Mouse (Mus musculus): ENCODE data around the gene Cblb. TPM values are rescaled to one million over a fixed set of nuclear protein-coding genes. Genes with fewer than 3 reads are reported as not detected.

The Cblb gene
- polyA plus RNA-seq, 1 experiment from 2014 or later, result 8.7 TPM

- TF ChIP-seq CTCF (IDR thresholded peaks at IDR 0.05), result no peak
- TF ChIP-seq EP300 (IDR thresholded peaks at IDR 0.05), result no peak
- ATAC-seq, result no peak
- WGBS, result 88% methylated on average over 5 of the region's 5 CpGs
Observed at GRCm38 (mm10) chr16:52023417-52023816, 7.6 kb upstream of the Cblb start.

GRCm38 (mm10) chr16:52027326-52027725 is 3.7 kb upstream of the Cblb start:
- Histone ChIP-seq H3K4me1 (ENCODE audit: insufficient read depth, low read depth, low read length) (no peaks in the 10 kb centered on the region), H3K4me2 (replicated peaks; ENCODE audit: low read depth, low read length) (no peak overlapping the region), H3K9me3 (ENCODE audit: low read length) (no peaks in the 10 kb centered on the region), H3K27ac (ENCODE audit: low read length) (no peak overlapping the region), H3K4me3 (ENCODE audit: low read depth, low read length) (no peak overlapping the region), H3K27me3 (replicated peaks; ENCODE audit: insufficient read depth, low read length) (no peaks in the 10 kb centered on the region), H3K9ac (replicated peaks; ENCODE audit: low read depth) (no peak overlapping the region), H3K36me3 (ENCODE audit: insufficient read depth, low read length) (no peaks in the 10 kb centered on the region)
- no peak for TF ChIP-seq EP300 (IDR thresholded peaks at IDR 0.05)
- TF ChIP-seq CTCF (IDR thresholded peaks at IDR 0.05), result no peak
- WGBS, result 93% methylated on average over 4 of the region's 4 CpGs
- ATAC-seq (no peak), DNase-seq (ENCODE audit: low spot score) (no peak)

More at GRCm38 (mm10) chr16:52023417-52023816, 7.6 kb upstream of the Cblb start:
- Histone ChIP-seq H3K4me2 (replicated peaks; ENCODE audit: low read depth, low read length) (no peak overlapping the region), H3K4me3 (ENCODE audit: low read depth, low read length) (no peak overlapping the region), H3K27me3 (replicated peaks; ENCODE audit: insufficient read depth, low read length) (no peaks in the 10 kb centered on the region), H3K9me3 (ENCODE audit: low read length) (no peaks in the 10 kb centered on the region), H3K9ac (replicated peaks; ENCODE audit: low read depth) (no peak overlapping the region), H3K4me1 (ENCODE audit: insufficient read depth, low read depth, low read length) (no peaks in the 10 kb centered on the region), H3K36me3 (ENCODE audit: insufficient read depth, low read length) (no peaks in the 10 kb centered on the region), H3K27ac (ENCODE audit: low read length) (no peak overlapping the region)
- DNase-seq (ENCODE audit: low spot score), result no peak

- Histone ChIP-seq H3K4me3 (ENCODE audit: low read depth, low read length) (no peak overlapping the region), H3K27me3 (replicated peaks; ENCODE audit: insufficient read depth, low read length) (no peaks in the 10 kb centered on the region), H3K36me3 (ENCODE audit: insufficient read depth, low read length) (no peaks in the 10 kb centered on the region), H3K4me2 (replicated peaks; ENCODE audit: low read depth, low read length) (no peak overlapping the region), H3K27ac (ENCODE audit: low read length) (no peak overlapping the region), H3K9me3 (ENCODE audit: low read length) (no peaks in the 10 kb centered on the region), H3K9ac (replicated peaks; ENCODE audit: low read depth) (no peak overlapping the region), H3K4me1 (ENCODE audit: insufficient read depth, low read depth, low read length) (no peaks in the 10 kb centered on the region)
- DNase-seq (ENCODE audit: low spot score) (no peak), ATAC-seq (no peak)
- WGBS, result 73% methylated on average over 3 of the region's 3 CpGs
- no peak for TF ChIP-seq EP300 (IDR thresholded peaks at IDR 0.05)
- TF ChIP-seq CTCF (IDR thresholded peaks at IDR 0.05), result no peak
Observed at GRCm38 (mm10) chr16:52029001-52029400, 2.0 kb upstream of the Cblb start.

- no peaks in the 10 kb centered on the region for H3K9me3 ChIP-seq (ENCODE audit: low read length)
- peak; percentile 93 for DNase-seq (ENCODE audit: low spot score)
- TF ChIP-seq CTCF (IDR thresholded peaks at IDR 0.05) (no peak), EP300 (IDR thresholded peaks at IDR 0.05) (no peak)
Observed at GRCm38 (mm10) chr16:52031712-52032251, 757 bp downstream of the Cblb start.

GRCm38 (mm10) chr16:52032376-52033330 is 1.6 kb downstream of the Cblb start:
- TF ChIP-seq CTCF (IDR thresholded peaks at IDR 0.05) (no peak), EP300 (IDR thresholded peaks at IDR 0.05) (no peak)

More at GRCm38 (mm10) chr16:52031712-52032251, 757 bp downstream of the Cblb start:
- WGBS, result under 1% methylated on average over 31 of the region's 37 CpGs
- H3K4me2 ChIP-seq (replicated peaks; ENCODE audit: low read depth, low read length), result peak overlapping the region; percentile 68
- 0 out of 2 replicates have a peak, but pooled peaks cover 5% of the 10 kb centered on the region for H3K36me3 ChIP-seq (ENCODE audit: insufficient read depth, low read length)
- ATAC-seq, result peak; percentile 80
- H3K27ac ChIP-seq (ENCODE audit: low read length), result peak overlapping the region; percentile 97
- peak overlapping the region; percentile 90 for H3K9ac ChIP-seq (replicated peaks; ENCODE audit: low read depth)
- H3K4me3 ChIP-seq (ENCODE audit: low read depth, low read length), result peak overlapping the region; percentile 94
- H3K4me1 ChIP-seq (ENCODE audit: insufficient read depth, low read depth, low read length), result peaks cover 15% of the 10 kb centered on the region; the same call in 1 of the 2 replicates
- no peaks in the 10 kb centered on the region for H3K27me3 ChIP-seq (replicated peaks; ENCODE audit: insufficient read depth, low read length)

More at GRCm38 (mm10) chr16:52032376-52033330, 1.6 kb downstream of the Cblb start:
- Histone ChIP-seq H3K4me3 (ENCODE audit: low read depth, low read length) (peak overlapping the region; percentile 94), H3K27me3 (replicated peaks; ENCODE audit: insufficient read depth, low read length) (no peaks in the 10 kb centered on the region), H3K4me1 (ENCODE audit: insufficient read depth, low read depth, low read length) (peaks cover 15% of the 10 kb centered on the region; the same call in 1 of the 2 replicates), H3K27ac (ENCODE audit: low read length) (peak overlapping the region; percentile 97), H3K9ac (replicated peaks; ENCODE audit: low read depth) (peak overlapping the region; percentile 90), H3K4me2 (replicated peaks; ENCODE audit: low read depth, low read length) (peak overlapping the region; percentile 68), H3K9me3 (ENCODE audit: low read length) (no peaks in the 10 kb centered on the region), H3K36me3 (ENCODE audit: insufficient read depth, low read length) (0 out of 2 replicates have a peak, but pooled peaks cover 5% of the 10 kb centered on the region)
- DNase-seq (ENCODE audit: low spot score) (peak; percentile 65), ATAC-seq (no peak)
- 15% methylated on average over 28 of the region's 29 CpGs for WGBS
